Mouse (Mus musculus) left cerebral cortex, postnatal 4 days (tissue): ENCODE measurements around the gene Vmn1r44. TPM values are rescaled to one million over a fixed set of nuclear protein-coding genes. Genes with fewer than 3 reads are reported as not detected.
"Not testable (repeated sequence)": the region's sequence is repeated elsewhere in the genome, so short reads cannot be mapped to it uniquely, and the experiment has no call there.

Experiments used
- DNase-seq: peaks from one replicate; pipeline ENCODE4 v3.0.0-alpha.2; 2022
- intact Hi-C: fragments of 180-260 bp; cut with DNase I; formaldehyde crosslinking; loops from one replicate; pipeline ENCODE4 v1.15.1; 2025
- total RNA-seq, 2 experiments: library from RNA; stranded (reverse); gene quantifications; 2 replicates each; pipeline ENCODE4 v1.2.3; 2021

The Vmn1r44 gene
- total RNA-seq: not detected

- no peak for DNase-seq
- intact Hi-C loops: no loop called here
Observed at GRCm38 (mm10) chr6:89883360-89883759, at the start of gene Vmn1r44. Vmn1r44 (plus strand) TSS chr6:89883660.

DNA sequence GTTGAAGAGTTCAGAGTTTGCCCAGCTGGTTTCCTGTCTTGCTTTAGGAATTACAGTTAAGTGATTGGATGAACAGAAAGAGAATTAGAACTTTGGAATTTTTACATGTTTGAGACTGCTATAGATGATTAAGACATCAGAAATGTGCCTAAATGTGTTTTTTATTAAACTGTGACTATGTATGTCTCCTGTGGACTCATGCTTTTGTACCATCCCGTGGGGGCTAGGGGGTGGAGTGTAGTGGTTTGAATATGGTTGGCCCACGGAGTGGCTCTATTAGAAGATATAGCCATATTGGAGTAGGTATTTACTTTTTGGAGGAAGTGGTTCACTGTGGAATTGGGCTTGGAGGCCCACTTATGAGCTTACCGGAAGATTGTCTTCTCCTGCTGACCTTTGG is 25.9 kb upstream of the Vmn1r44 start:
- no peak for DNase-seq
- intact Hi-C loops: no loop called here

DNA sequence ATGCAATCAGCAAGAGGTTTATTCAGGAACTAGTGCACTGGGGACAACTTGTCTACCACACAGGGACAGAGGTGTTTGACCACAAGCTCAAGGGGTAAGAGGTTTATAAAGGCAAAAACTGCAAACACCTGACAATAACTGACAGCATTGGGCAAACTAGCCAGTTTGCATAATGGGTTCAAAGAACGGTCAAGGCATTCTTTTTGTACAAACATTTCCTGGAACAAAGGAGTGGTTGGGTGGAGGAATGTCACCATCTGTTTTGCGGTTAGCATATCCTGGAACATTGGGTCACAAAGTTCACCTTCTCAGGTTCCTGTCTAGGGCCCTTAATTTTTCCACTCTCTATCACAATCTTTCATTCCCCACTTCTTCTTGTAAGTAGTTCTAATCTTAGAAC is 23.6 kb upstream of the Vmn1r44 start:
- intact Hi-C loops: no loop called here
- DNase-seq: no peak

- DNase-seq: no peak
- intact Hi-C loops: no loop called here
Observed at GRCm38 (mm10) chr6:89863792-89864191, 19.7 kb upstream of the Vmn1r44 start.

GRCm38 (mm10) chr6:89867276-89867675 is 16.2 kb upstream of the Vmn1r44 start:
- DNase-seq: no peak
- intact Hi-C loops: no loop called here

- no peak for DNase-seq
- intact Hi-C loops: no loop called here
Observed at GRCm38 (mm10) chr6:89867976-89868375, 15.5 kb upstream of the Vmn1r44 start.

DNA sequence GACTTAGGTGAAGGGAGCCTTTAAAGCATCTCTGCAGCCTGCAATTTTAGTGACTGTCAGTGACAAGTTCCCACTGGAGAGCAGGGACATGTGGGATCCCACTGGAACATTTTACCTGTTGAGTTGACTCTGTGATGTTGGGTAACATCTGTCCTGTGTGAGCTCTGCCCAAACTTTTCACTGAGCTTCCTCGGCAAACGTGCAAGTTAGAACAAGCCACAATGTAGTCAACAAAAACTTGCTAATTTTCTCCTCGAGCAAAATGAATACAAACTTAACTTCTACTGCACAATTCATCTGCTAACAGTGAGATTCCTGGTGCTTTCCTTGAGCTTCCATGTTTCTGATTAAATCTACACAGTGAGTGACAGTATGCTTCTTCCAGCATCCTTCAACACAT is 7.1 kb upstream of the Vmn1r44 start, which contains the start of the genes Vmn1r42 and Vmn1r43:
Gene Vmn1r42, minus strand, starts transcription at position 101 of the 400 bp plus-strand sequence.
Gene Vmn1r43, minus strand, starts transcription at position 101 of the 400 bp plus-strand sequence.
- DNase-seq, intact Hi-C loops: not testable (repeated sequence)

GRCm38 (mm10) chr6:89876963-89877362 is 6.5 kb upstream of the Vmn1r44 start:
- intact Hi-C loops: no loop called here
- no peak for DNase-seq

DNA sequence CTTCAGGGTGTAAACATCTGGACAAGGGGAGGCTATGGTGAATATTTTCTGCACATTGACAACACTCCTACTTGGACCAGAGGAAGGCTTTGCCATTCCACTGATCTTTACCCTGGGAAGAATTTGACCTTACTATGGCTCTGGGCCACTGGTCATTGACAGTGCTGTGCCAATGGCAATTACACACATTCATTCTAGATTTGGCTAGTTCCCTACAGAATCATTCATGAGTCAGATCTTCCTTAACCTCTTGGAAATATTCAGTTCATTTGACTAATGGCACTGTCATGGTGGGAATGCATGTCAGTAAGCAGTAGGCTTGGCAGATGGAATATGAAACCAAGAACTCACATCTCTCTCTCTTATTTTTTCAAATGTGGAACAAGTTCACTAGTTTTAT is 2.6 kb upstream of the Vmn1r44 start:
- intact Hi-C loops: no loop called here
- DNase-seq: no peak

GRCm38 (mm10) chr6:89883812-89884211 is 352 bp downstream of the Vmn1r44 start:
- DNase-seq: no peak
- intact Hi-C loops: no loop called here

DNA sequence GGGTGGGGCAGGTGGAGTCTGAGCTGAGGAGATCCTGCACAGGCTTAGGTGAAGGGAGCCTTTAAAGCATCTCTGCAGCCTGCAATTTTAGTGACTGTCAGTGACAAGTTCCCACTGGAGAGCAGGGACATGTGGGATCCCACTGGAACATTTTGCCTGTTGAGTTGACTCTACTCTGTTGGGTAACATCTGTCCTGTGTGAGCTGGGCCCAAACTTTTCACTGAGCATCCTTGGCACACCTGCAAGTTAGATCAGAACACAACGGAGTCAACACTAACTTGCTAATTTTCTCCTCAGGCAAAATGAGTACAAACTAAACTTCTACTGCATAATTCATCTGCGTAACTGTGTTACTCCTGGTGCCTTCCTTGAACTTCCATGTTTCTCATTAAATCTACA is 57.0 kb downstream of the Vmn1r44 start, which contains the start of gene Vmn1r45:
Gene Vmn1r45, minus strand, starts transcription at position 101 of the 400 bp plus-strand sequence.
- DNase-seq, intact Hi-C loops: not testable (repeated sequence)

DNA sequence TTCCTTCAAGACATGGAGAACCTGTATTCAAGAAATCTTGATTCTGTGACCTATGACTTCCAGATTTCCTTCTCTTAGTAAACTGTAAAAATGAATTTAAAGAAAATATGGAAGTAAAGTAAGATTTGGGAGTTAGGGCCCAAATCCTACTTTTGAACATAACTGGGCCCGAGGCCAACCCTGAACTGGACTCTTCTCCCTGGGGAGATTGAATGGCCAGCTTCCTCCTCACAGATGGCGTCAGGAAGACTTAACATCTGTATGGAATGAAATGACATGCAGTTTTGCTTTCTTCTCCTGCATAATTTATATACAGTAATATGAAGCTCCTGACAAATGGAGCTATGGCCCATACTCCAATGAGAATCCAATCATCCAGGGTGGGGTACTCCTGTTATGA is 57.5 kb downstream of the Vmn1r44 start:
- intact Hi-C loops: no loop called here
- no peak for DNase-seq

Other genes with a start within 250 kb of the Vmn1r44 start
- gene Txnrd3, start 239.7 kb upstream of the Vmn1r44 start, total RNA-seq: 10 to 100 TPM; 20.0 to 22.6 TPM
- gene Vmn1r40, start 176.1 kb upstream of the Vmn1r44 start, total RNA-seq: not detected
- gene Vmn1r41, start 142.9 kb upstream of the Vmn1r44 start, total RNA-seq: not detected
- gene Vmn1r42, start 7.2 kb upstream of the Vmn1r44 start, total RNA-seq: not detected
- gene Vmn1r43, start 7.2 kb upstream of the Vmn1r44 start, total RNA-seq: not detected
- gene Vmn1r45, start 56.9 kb downstream of the Vmn1r44 start, total RNA-seq: not detected
- gene Vmn1r46, start 85.7 kb downstream of the Vmn1r44 start, total RNA-seq: not detected
- not detected for gene Vmn1r47, start 132.5 kb downstream of the Vmn1r44 start, total RNA-seq
- gene Vmn1r48, start 153.2 kb downstream of the Vmn1r44 start, total RNA-seq: not detected
- gene Vmn1r49, start 194.8 kb downstream of the Vmn1r44 start, total RNA-seq: not detected
- gene Vmn1r50, start 217.8 kb downstream of the Vmn1r44 start, total RNA-seq: not detected
- not detected for gene Vmn1r51, start 238.9 kb downstream of the Vmn1r44 start, total RNA-seq